Mouse (Mus musculus) kidney, postnatal 25 days (tissue): ENCODE results near the gene Zfp354b.

Source experiments
- DNase-seq, 2 experiments: peaks; one replicate each; pipeline ENCODE4 v3.0.0; 2021; ENCODE audit warnings: mixed read lengths in 2 of 2

Gene Zfp354b

DNA sequence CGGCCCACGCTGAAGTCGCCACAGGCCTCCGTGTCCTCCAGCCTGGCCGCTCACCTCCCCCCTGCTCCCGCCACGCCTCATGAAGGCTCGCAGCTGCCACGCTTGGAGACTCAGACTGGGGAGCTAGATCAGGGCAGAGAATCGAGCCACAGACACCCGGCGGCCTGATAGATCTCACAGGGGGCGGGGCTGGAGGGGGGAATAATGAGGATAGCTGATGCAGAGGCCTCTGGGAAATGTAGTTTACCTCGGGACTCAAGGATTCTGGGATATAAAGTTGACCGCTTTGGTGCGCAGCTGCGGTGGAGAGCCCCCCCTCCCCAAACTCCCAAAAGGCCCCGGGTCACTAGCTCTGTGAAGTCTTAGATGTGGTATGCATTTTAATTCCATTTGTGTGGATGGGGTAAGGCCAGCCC, at the start of gene Zfp354b:
TSS of gene Zfp354b (minus strand) at position 183 of the 416 bp plus-strand sequence.
- DNase-seq = peak; percentile 91 to 92

DNA sequence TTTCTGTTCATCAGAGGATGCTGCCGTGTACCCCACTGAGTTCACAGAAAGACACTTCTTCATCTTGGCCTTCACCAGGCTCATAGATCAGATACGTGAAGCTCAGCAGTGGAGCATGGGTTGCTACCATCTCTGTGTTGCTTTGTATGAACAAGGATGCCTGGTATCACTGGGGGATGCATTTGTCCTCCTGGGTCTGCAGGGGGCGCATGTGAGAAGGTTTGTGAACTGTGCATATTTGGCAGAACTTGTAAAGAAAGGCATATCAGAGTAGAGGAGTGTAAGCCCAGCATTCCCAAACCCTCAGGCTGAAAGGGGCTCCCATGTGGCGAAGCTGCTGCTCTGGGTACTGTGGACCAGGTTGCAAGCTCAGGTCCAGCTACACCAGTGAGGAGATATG, 45.8 kb upstream of the Zfp354b start:
- no peak for DNase-seq

DNA sequence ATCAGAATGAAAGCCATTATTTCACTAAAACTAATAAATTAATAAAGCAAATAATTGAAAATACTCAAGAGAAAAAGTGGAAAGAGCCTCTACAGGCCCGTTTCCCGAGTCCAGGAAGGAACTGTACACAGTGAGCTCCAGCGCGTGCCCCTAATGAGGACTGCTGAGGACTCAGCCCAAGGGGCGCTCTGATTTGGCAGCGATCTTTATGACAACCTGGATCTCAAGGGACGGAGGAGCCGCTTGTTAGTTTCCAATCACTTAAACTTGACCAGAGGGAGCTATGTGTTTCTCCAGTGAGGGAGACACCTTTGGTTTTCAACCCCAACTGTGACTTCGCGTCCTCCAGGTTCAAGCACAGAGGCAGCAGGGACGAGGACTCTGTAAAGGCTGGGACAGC, 34.8 kb upstream of the Zfp354b start, which contains the start of gene Olfr1378:
TSS of gene Olfr1378 (plus strand) at position 301 of the 400 bp plus-strand sequence.
- no peak for DNase-seq

DNA sequence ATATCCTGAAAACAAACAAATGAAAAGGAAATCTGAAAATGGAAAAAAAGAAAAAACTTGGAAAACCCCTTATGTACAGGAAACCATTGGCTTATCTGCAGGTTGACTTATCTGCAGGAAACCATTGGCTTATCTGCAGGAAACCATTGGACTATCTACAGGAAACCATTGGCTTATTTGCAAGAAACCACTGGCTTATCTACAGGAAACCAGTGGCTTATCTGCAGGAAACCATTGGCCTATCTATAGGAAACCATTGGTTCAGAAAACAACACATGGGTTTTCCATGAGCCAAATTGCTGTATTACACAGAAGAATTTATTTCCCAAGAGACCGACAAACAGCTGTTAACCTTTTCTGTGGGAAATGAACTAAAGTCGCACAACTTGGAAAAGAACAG, 33.5 kb upstream of the Zfp354b start:
- no peak for DNase-seq

DNA sequence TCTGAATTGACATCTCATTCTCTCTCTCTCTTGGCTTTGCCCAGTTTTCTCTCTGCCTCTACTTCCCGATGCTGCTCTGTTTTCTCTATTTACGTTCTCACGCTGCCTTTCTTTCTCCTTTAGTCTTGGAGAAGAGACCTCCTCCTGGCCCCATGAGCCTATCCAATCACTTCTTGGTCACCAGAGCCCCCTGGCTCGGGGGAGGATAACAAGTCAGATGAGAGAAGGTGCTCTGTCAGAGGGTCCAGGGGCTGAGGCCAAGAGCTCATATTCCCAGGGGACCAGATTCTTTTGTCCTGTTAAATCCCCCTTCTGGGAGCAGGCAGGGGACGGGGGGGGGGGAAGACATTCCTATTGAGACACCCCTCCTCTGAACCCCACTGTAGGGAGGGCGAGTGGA, 22.2 kb upstream of the Zfp354b start, which contains the start of gene Prop1:
TSS of gene Prop1 (minus strand) at position 101 of the 400 bp plus-strand sequence.
- no peak for DNase-seq

DNA sequence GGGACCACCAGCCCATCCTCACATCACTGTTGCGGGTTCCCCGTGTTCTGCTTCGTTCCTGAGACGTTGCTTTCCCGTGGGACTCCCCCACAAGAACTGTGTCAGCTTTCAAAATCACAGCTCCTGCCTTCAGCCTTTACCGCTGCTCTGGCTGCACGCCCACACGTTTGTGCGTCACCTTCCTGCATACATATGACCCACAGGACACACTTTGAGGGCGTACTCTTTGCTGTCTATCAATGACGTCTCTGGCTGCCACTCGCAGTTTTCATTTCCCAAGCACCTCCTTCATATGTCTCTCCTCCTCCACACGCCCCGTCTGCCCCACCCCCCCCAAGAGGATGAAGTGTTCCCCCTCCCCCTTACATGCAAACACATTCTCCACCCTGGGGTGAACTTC, 20.9 kb upstream of the Zfp354b start:
- peak in 1 of 2 experiments; percentile 17 for DNase-seq

DNA sequence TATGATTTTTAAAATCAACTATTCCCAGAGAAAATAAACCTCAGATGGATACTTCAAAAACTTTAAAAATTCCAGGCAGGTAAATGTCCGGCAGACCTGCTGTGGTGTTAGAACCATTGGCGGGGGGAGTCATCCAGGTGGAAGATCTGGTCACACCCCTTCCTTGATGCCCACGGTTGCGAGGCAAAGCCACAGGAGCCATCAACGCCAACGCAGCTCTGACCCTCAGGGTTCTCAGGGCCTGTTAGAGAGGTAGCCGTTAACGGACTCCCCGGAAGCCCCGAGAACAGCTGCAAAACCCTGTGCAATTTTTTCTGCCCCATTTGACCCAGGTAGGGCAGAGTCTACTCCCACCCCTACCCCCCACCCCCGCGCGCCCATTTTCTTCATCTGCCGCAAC, 12.1 kb upstream of the Zfp354b start, which contains the start of gene 4933414I15Rik:
TSS of gene 4933414I15Rik (minus strand) at position 260 of the 400 bp plus-strand sequence.
- DNase-seq = no peak

DNA sequence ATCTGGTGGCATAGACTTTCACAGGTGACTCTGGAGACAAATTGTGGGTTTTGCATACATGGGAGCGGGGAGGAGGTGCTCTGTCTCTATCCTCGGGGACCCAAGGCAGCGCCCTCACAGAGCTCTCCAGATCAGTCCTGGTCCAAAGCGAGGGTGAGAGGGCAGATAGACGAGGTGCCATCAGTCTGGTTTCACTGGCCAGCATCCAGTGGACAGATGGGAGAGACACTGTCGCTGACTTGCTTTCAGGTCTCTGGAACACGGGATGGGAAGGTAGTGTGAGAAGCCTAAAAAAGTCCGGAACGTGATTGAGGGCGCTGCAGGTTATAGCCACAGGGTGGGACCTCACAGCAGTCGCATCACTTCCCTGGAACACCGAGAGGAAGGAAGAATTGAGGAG, 11.0 kb upstream of the Zfp354b start:
- DNase-seq = no peak

DNA sequence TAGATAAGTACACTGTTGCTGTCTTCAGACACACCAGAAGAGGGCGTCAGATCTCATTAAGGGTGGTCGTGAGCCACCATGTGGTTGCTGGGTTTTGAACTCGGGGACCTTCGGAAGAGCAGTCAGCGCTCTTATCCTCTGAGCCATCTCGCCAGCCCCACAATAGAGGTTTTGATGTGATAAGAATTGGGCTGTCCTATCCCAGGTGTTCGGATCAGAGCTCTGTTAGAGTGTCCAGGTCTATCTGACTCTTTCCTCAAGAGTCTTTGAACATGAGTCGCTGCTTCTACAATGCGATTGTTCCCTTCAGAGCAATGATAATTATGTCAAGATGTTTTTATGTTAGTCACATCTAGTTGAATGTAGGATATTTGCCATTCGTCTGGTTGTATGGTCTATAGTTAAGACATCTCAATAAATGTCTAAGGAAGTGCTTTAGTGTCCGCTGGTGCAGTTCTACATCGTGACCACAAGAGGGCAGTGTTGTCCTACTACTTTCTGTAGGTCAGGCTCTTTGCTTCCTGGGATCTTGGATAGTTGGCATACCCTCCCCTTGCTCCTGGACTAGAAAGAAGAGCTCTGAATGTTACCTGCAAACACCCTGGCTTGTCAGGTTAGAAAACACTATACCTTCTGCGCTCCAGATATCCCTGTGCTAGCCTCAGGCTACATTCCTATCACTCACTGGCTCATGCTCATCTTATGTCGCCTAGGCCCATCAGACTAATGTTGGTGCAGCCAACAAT, 8.4 kb upstream of the Zfp354b start:
- peak; percentile 30 to 48 for DNase-seq

DNA sequence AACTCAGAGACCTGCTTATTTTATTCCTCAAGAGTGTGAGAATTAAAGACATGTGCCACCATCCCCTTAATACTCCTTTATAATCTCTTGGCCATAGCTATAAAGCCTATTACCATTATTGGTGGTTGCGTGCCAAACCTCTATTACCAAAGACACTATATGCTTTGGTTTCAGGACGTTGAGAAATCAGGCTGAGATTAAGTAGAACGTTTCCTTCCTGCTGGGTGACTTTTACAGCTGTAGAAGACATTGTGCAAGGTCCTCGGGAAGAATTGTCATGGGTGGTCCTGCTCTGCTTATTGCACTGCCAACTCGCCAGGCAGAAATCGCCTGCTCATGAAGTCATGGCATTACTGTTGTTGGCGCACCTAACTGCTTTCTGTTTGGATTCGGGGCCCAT, 7.0 kb upstream of the Zfp354b start:
- DNase-seq = no peak

DNA sequence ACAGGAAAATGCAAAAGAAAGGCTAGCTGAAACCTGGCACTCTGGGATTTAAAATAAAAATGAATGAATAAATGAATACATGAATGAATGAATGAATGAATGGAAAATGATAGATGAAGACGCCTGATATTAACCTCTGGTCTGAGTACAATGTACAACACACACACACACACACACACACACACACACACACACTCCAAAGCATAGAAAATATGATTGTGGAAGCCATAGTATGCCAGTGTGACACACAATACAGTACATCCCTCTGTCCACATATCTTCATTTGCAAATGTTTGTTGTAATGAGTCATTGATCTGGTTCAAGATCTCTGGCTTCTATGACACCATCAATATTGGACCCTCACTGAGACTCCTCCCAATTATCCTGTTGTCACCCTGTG, 607 bp upstream of the Zfp354b start:
- no peak for DNase-seq

DNA sequence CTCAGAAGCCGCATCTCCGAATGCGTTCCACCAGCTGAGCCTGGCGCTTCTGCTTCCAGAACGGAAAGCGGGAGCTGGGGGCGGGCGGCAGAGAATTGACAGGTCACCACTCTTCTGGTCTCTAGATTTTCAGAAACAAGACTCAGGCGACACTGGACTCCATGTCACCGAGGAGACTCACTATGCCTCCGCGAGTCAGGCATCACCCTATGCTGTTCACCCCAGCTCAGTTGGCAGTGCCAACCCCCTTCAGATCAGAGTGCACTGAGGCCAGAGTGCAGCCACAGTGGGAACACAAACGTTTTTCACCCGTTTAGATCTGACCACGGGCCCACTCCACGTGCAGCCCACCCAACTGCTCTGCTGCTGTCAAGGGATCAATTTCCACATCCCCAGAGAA, 412 bp downstream of the Zfp354b start:
- peak; percentile 35 to 63 for DNase-seq

DNA sequence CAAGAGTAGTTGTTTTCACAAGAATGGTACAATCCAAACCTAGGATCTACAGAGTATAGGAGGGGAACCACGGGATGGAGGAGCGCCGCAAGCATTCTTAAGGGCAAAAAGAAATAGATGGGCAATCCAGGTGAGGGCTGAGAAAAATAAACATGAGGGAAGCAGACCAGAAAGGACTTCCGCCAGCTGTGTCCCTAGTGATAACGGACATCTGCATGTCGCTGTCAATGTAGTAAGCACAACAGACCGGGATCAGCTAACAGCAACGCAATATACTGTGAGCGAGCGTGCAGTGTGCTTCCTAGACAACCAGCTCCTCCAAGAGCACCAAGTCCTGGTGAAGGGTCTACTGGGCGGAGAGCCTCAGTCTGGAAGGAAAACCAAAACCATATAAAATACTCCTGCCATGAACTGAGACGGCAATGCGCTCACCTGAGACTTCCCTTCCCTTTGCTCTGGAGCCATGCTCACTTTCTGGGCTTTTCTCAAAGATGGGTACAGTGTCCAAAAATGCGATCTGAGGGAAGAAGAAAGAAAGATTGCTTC, 891 bp downstream of the Zfp354b start:
- DNase-seq = no peak

DNA sequence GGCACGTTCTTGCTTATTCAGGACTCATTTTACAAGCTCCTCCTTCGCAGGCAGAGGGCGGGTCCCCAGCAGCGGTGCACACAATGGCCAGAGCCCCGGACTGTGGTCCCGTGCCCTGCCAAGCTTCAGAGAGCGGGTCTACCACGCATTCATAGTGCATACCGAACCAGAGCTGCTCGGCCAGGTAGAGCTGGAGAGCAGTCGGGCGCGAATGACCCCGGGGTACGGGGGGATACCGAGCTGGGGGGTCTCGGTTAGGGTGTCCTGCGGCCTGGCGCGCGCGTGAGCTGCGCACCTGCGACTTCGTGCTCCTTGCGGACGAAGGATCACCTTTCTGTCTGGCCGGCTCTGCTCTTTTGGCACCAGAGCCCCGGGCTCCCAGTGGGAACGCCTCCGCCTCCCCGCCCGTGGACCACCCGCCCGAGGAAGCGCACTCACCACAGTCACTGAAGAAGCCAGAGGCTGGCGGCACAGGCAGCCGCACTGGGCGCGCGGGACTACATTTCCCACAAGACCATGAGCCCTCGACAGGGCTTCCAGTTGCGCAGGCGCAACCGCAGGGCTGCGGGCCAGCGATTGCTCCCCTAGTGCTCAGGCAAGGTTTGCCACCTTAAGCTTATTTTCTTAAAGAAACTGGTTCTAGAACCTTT, 15.6 kb downstream of the Zfp354b start, which contains the start of gene Zfp2:
TSS of gene Zfp2 (minus strand) at position 495 of the 650 bp plus-strand sequence.
- peak; percentile 92 to 96 for DNase-seq

DNA sequence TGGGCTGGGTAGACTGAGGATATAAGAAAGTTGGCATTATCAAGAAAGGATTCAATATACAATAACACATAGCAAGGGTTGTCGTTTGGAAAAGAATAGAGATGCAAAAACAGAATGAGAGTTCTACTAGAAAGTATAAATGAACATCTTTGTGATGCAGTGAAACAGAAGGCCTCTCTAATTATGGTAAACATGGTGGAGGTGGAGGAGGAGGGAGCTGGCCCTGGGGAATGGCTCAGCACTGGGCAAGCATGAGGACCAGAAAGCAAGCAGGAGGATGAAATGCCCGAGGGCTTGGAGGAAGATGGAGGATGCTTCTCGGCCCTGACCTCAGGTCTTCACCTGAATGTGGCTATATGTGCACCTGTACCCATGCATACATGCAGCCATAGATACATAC, 17.0 kb downstream of the Zfp354b start:
- no peak for DNase-seq

DNA sequence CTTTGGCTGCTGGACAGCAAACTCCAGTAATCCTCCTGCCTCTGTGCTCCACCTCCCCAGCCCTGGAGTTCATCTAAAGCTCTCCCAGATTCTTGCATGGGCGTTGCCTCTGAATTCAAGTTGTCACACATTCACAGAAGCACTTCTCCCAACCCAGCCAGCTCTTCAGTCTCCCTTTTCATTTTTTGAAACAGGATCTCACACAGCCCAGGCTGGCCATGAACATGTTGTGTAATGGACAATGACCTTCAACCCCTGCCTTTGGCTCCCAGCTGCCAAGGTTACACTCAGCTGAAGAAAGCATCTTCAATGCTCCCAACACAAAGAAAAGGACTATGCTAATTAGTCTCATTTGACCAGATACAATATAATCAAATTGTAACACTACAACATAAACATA, 18.1 kb downstream of the Zfp354b start:
- no peak for DNase-seq

DNA sequence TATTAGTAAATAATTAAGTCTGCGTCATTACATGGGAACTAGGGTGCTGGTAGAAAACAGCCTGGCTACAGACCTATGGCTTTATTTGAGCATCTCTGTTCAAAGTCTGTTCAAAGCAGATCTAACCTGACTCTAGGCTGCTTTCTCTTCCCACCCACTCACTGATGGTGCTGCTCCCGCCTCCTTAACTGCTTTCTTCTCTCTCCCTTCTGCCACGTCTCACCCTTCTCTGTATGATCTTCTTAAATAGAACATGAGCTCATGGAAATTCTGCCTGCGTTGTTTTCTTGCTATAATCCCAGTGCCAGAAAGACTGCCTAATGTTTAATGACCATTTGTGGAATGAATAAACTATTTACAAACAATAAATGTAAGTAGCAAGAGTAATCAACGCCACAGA, 23.3 kb downstream of the Zfp354b start:
- no peak for DNase-seq

DNA sequence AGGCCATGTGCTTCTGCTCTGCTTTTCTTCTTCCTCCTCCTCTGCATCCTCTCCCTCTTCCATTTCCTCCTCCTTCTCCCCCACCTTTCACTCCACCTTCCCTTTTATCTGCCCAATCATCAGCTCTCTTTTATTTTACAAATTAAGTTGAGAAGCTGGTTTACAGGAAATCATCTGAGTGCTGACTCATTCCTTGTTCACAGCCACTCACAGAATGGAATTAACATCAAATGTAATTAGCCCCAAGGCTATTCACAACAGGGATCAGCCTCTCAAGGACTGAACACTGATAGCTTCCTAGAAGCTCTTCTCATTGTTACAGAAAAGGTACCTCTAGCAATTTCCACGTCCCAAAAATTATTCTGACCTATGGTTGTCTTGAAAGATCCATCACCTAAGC, 34.1 kb downstream of the Zfp354b start:
- no peak for DNase-seq

DNA sequence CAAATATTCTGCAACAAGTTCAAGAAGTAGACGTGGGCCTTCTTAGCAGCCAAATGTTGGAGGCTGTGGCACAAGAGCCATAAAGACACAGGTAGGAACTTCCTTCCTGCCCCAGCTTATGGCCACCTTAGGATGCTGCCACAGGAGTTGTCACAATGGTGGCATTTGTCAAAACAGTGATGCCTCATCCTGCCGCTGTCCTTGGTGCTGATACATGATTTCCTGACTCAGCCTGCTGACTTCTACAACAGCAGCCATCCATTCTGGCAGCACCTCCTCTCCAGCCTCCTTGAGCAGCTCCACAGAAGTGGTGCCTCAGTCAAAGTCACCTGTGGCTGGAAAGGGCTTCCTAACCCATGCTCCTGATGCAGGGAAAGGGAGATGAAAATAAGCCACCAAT, 39.0 kb downstream of the Zfp354b start:
- DNase-seq = no peak

DNA sequence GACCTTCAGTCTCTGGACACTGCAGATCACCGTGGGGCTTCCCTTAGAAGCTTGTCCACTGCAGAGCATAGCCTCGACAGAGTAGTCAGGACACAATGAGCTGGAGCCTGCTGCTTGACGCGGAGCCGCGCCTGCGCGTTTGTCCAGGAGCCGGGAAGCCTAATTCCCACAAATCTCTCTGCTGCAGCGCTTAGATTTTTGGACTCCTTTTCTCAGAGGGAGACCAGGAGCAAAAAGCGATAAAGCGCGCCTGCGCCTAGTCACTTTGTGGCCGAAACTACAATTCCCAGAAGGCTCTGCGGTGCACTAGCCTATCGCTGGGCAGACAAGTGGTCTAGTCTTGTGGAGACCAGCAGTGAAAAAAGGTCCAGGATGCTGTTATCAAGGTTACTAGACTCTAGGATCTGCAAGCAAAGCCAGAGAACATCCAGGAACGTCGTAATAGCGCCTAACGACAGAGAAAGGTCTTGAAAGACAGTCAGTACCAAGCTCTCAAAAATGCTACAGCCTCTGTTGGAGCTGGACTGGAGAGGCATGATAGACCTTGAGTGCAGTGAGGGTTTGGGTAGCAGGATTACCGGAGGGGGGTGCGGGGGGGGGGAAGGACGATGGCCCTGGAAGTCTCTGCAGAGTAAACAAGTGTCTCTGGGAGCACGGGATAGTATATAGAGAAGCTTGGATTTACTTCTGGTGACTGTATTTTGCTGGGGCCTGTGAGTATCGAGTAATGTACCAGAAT, 43.9 kb downstream of the Zfp354b start, which contains the start of gene Zfp454:
TSS of gene Zfp454 (minus strand) at position 262 of the 739 bp plus-strand sequence.
- peak; percentile 91 to 93 for DNase-seq

DNA sequence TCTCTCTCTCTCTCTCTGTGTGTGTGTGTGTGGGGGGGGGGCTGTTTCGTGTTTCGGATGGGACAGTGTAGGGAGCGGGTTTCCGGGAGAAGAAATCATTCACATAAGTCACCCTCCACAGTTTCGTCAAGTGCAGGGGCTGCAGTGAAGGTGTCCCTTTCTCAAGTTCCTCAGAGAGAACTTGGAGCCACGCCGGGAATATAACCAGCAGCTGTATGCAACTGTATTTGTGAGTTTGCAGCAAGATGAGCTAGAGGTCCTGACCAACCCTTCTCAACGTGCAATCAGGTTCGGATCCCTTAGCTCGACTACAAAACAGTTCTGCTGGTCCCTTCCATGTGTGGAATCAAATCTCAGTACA, 44.5 kb downstream of the Zfp354b start:
- peak in 1 of 2 experiments; percentile 15 for DNase-seq

DNA sequence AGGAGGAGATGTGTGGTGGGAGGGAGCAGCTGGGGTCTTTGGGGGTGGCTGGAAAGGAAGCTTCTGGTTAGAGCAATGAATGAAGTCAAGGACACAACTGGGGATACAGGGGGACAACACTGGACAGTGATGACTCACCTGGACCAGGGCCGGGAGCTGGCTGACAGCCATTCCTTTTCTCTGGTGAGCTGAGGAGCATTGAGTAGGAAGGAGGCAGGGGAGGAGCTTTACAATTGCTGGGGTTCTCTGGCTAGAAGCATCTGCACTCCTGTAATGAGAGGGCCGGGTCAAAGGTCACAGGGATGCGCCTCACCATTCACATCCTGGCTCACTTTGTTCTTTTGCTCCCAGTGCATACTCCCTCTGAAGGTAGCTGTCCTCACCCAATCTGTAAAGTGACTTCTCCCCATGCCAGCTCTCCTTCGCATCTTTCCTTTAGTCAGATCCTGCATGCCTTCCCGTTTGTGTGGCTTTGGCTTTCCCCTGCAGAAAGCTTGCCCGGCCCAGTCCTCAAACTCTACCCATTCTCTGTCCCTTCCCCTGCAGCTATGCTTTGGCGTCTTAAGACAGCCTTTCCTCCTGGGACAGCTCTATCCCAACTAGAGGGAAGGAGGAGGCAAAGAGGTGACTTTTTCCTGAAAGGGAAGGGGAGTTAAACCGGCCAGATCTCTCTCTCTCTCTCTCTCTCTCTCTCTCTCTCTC, 45.1 kb downstream of the Zfp354b start:
- peak; percentile 23 to 47 for DNase-seq
